ENCODE assay signal across 10 mouse cellular contexts in genomic region chr5:147269926-147270672, GRCm38 (mm10). TPM values are rescaled to one million over a fixed set of nuclear protein-coding genes. Genes with fewer than 3 reads are reported as not detected.
DNase-seq lines count a peak whose midpoint lies in the region; ATAC-seq and TF ChIP-seq lines count a peak whose summit lies in the region.
"Had no signal": no experiment of that assay in that cellular context is flagged by ENCODE, and none has a peak within 500 bp of the region (broad histone marks: within the 10 kb centered on the region; RNA-seq: fewer than 3 reads in every experiment).

Gene Pdx1 (plus strand): TSS chr5:147269959.

- H3K4me2 ChIP-seq in hindbrain, embryonic 12.5 days (replicated peaks): no peak within 1 kb of the TSS
- H3K4me2 ChIP-seq in hindbrain, embryonic 14.5 days (replicated peaks): no peak within 1 kb of the TSS
- peak within 1 kb of the TSS; percentile 9 for H3K4me2 ChIP-seq in liver, embryonic 12.5 days

- no peak within 1 kb of the TSS for H3K27ac ChIP-seq in hindbrain, embryonic 12.5 days
- no peak within 1 kb of the TSS for H3K27ac ChIP-seq in hindbrain, embryonic 14.5 days
- no peak within 1 kb of the TSS for H3K27ac ChIP-seq in liver, embryonic 12.5 days

- no peak for DNase-seq in hindbrain, embryonic 14.5 days (ENCODE audit: low spot score)
- no peak for DNase-seq in spleen, adult 12 weeks (ENCODE audit: low spot score)
- no peak for DNase-seq in lung, postnatal 4 days
- no peak for DNase-seq in right cerebral cortex, postnatal 36 days (ENCODE audit: low spot score in 2 of 2)
- DNase-seq: cerebellum, adult 9-10 months; layer of hippocampus, postnatal 36 days had no signal

- no peaks in the 10 kb centered on the region for H3K9me3 ChIP-seq in hindbrain, embryonic 12.5 days (replicated peaks)
- H3K9me3 ChIP-seq in hindbrain, embryonic 14.5 days (ENCODE audit: control insufficient read depth, low read length): no peaks in the 10 kb centered on the region
- no peaks in the 10 kb centered on the region for H3K9me3 ChIP-seq in E14TG2a.4 (ENCODE audit: low read length)
- H3K9me3 ChIP-seq in liver, embryonic 12.5 days (replicated peaks): no peaks in the 10 kb centered on the region

- peaks cover 96% of the 10 kb centered on the region for H3K27me3 ChIP-seq in hindbrain, embryonic 12.5 days
- H3K27me3 ChIP-seq in hindbrain, embryonic 14.5 days (ENCODE audit: control insufficient read depth, insufficient read depth, low read length): peaks cover 100% of the 10 kb centered on the region
- peaks cover 95% of the 10 kb centered on the region for H3K27me3 ChIP-seq in E14TG2a.4 (ENCODE audit: insufficient read depth, low read length)
- H3K27me3 ChIP-seq in liver, embryonic 12.5 days (replicated peaks): peaks cover 98% of the 10 kb centered on the region

- no peak for TF ChIP-seq CTCF in E14TG2a.4 (conservative IDR thresholded peaks at IDR 0.05; ENCODE audit: low read length)

- no peak within 1 kb of the TSS for H3K9ac ChIP-seq in hindbrain, embryonic 12.5 days
- no peak within 1 kb of the TSS for H3K9ac ChIP-seq in hindbrain, embryonic 14.5 days
- no peak within 1 kb of the TSS for H3K9ac ChIP-seq in liver, embryonic 12.5 days

- WGBS in hindbrain, embryonic 12.5 days: 1% methylated on average over 44 of the region's 44 CpGs
- under 1% methylated on average over 42 of the region's 44 CpGs for WGBS in hindbrain, embryonic 14.5 days
- WGBS in liver, embryonic 12.5 days (ENCODE audit: insufficient replicate concordance): 3% methylated on average over 44 of the region's 44 CpGs

- H3K4me3 ChIP-seq in hindbrain, embryonic 12.5 days: no peak within 1 kb of the TSS
- H3K4me3 ChIP-seq in hindbrain, embryonic 14.5 days (replicated peaks; ENCODE audit: low read length): no peak within 1 kb of the TSS
- peak within 1 kb of the TSS; percentile 77 for H3K4me3 ChIP-seq in E14TG2a.4 (replicated peaks; ENCODE audit: low read length)
- no peak within 1 kb of the TSS for H3K4me3 ChIP-seq in liver, embryonic 12.5 days

- H3K36me3 ChIP-seq in hindbrain, embryonic 12.5 days: no peaks in the 10 kb centered on the region
- no peaks in the 10 kb centered on the region for H3K36me3 ChIP-seq in hindbrain, embryonic 14.5 days (replicated peaks; ENCODE audit: control insufficient read depth, insufficient read depth)
- H3K36me3 ChIP-seq in E14TG2a.4 (ENCODE audit: insufficient read depth, low read length): no peaks in the 10 kb centered on the region
- no peaks in the 10 kb centered on the region for H3K36me3 ChIP-seq in liver, embryonic 12.5 days

- H3K4me1 ChIP-seq in hindbrain, embryonic 12.5 days: no peaks in the 10 kb centered on the region
- no peaks in the 10 kb centered on the region for H3K4me1 ChIP-seq in hindbrain, embryonic 14.5 days (replicated peaks; ENCODE audit: control insufficient read depth, insufficient read depth, low read length)
- peaks cover 39% of the 10 kb centered on the region for H3K4me1 ChIP-seq in E14TG2a.4 (replicated peaks; ENCODE audit: low read depth, low read length)
- no peaks in the 10 kb centered on the region for H3K4me1 ChIP-seq in liver, embryonic 12.5 days

- ATAC-seq in hindbrain, embryonic 12.5 days (ENCODE audit: low FRiP score): peak; percentile 52; the same call in 1 of the 2 replicates
- ATAC-seq in hindbrain, embryonic 14.5 days (ENCODE audit: low FRiP score): no peak
- ATAC-seq in common myeloid progenitor, adult 5-6 weeks (replicated peaks; ENCODE audit: low read depth, poor library complexity, severe bottlenecking): peak; percentile 45
- ATAC-seq in liver, embryonic 12.5 days: peak; percentile 54

RNA-seq across cellular contexts. Expression of gene Pdx1, which starts in this region (rescaled TPM):
- not detected in 2 replicates for polyA plus RNA-seq in hindbrain, embryonic 12.5 days (2016; fragmentation: Nextera tagmentation; extraction: Ambion mirVana)
- not detected in 2 replicates for polyA plus RNA-seq in hindbrain, embryonic 14.5 days (2014; fragmentation: Nextera tagmentation; extraction: Ambion mirVana)
- not detected in 2 replicates for total RNA-seq in common myeloid progenitor, adult 5-6 weeks (2017)
- polyA plus RNA-seq in liver, embryonic 12.5 days (2016; fragmentation: Nextera tagmentation; extraction: Ambion mirVana): 0.06 and 0.25 TPM in 2 replicates
- total RNA-seq: layer of hippocampus, postnatal 36 days had no signal

Comparison
In these comparisons a context has a peak if more than half of its experiments do, and no peak if none do; other contexts are left out.
1. Peak in ATAC-seq in hindbrain, embryonic 12.5 days; RNA of the gene not detected or under 1 TPM.
2. Peak in ATAC-seq in common myeloid progenitor, adult 5-6 weeks; RNA of the gene not detected or under 1 TPM.
3. Peak in ATAC-seq and H3K4me2 ChIP-seq in liver, embryonic 12.5 days; RNA of the gene not detected or under 1 TPM.